Mouse (Mus musculus) thymus, adult 2 months (tissue): Measurements from ENCODE around the gene Kpna1.
"Not testable (repeated sequence)": the region's sequence is repeated elsewhere in the genome, so short reads cannot be mapped to it uniquely, and the experiment has no call there.

Source experiments
- CTCF ChIP-seq: fragments of 200-500 bp; IDR thresholded peaks from 2 replicates; pipeline ENCODE4 v1.5.1; 2012; ENCODE audit warnings: mild to moderate bottlenecking, control low read depth, low read length, moderate library complexity, borderline replicate concordance; ENCODE audit not compliant: control insufficient read depth, poor library complexity, insufficient read depth; ENCODE audit errors: extremely low read depth
- POLR2A ChIP-seq: fragments of 200-500 bp; IDR thresholded peaks from 2 replicates; pipeline ENCODE4 v1.6.1; 2012; ENCODE audit warnings: mild to moderate bottlenecking, low read length, control low read depth, moderate library complexity; ENCODE audit not compliant: control insufficient read depth, poor library complexity, insufficient read depth; ENCODE audit errors: extremely low read depth

- not testable (repeated sequence) for TF ChIP-seq CTCF, POLR2A
Observed at GRCm38 (mm10) chr16:35965991-35966390, 12.6 kb upstream of the Kpna1 start.
